Mouse (Mus musculus): ENCODE measurements around the gene 1110051M20Rik. TPM values are rescaled to one million over a fixed set of nuclear protein-coding genes. Genes with fewer than 3 reads are reported as not detected.

The 1110051M20Rik gene
- 3.0 and 3.8 TPM in 2 replicates for polyA plus RNA-seq (2012; rRNA removed; ENCODE audit: low replicate concordance)

GRCm38 (mm10) chr2:91444286-91444892, at the start of gene 1110051M20Rik:
TSS of gene 1110051M20Rik (minus strand) at chr2:91444704.

GRCm38 (mm10) chr2:91457259-91457655, 12.8 kb upstream of the 1110051M20Rik start, which contains the start of gene Lrp4:
TSS of gene Lrp4 (plus strand) at chr2:91457511.

GRCm38 (mm10) chr2:91264711-91265681, 179.5 kb downstream of the 1110051M20Rik start, which contains the start of gene Arfgap2:
TSS of gene Arfgap2 (plus strand) at chr2:91264974.

GRCm38 (mm10) chr2:91255661-91256150, 188.8 kb downstream of the 1110051M20Rik start, which contains the start of gene Pacsin3:
TSS of gene Pacsin3 (plus strand) at chr2:91255954.

GRCm38 (mm10) chr2:91236601-91237510, 207.6 kb downstream of the 1110051M20Rik start, which contains the start of gene Ddb2:
TSS of gene Ddb2 (minus strand) at chr2:91236982.

Other genes starting within 250 kb of the 1110051M20Rik start
- gene Nr1h3, start 241.9 kb downstream of the 1110051M20Rik start, polyA plus RNA-seq (2012; rRNA removed; ENCODE audit: low replicate concordance), result 59.0 and 155 TPM in 2 replicates
- gene Acp2, start 241.8 kb downstream of the 1110051M20Rik start, polyA plus RNA-seq (2012; rRNA removed; ENCODE audit: low replicate concordance), result 19.6 and 21.0 TPM in 2 replicates
- 2.7 and 7.5 TPM in 2 replicates for gene Ddb2, start 207.7 kb downstream of the 1110051M20Rik start, polyA plus RNA-seq (2012; rRNA removed; ENCODE audit: low replicate concordance)
- 2.4 and 8.0 TPM in 2 replicates for gene Pacsin3, start 188.8 kb downstream of the 1110051M20Rik start, polyA plus RNA-seq (2012; rRNA removed; ENCODE audit: low replicate concordance)
- 30.1 and 30.7 TPM in 2 replicates for gene Arfgap2, start 179.7 kb downstream of the 1110051M20Rik start, polyA plus RNA-seq (2012; rRNA removed; ENCODE audit: low replicate concordance)
- 6.5 and 7.3 TPM in 2 replicates for gene Lrp4, start 12.8 kb upstream of the 1110051M20Rik start, polyA plus RNA-seq (2012; rRNA removed; ENCODE audit: low replicate concordance)
- 1.6 and 1.8 TPM in 2 replicates for gene Ckap5, start 82.1 kb upstream of the 1110051M20Rik start, polyA plus RNA-seq (2012; rRNA removed; ENCODE audit: low replicate concordance)
- gene F2, start 191.7 kb upstream of the 1110051M20Rik start, polyA plus RNA-seq (2012; rRNA removed; ENCODE audit: low replicate concordance), result 0.33 and 1.4 TPM in 2 replicates
- 11.1 and 13.4 TPM in 2 replicates for gene Zfp408, start 205.1 kb upstream of the 1110051M20Rik start, polyA plus RNA-seq (2012; rRNA removed; ENCODE audit: low replicate concordance)
- gene Arhgap1, start 205.2 kb upstream of the 1110051M20Rik start, polyA plus RNA-seq (2012; rRNA removed; ENCODE audit: low replicate concordance), result 60.6 and 62.3 TPM in 2 replicates